Mouse (Mus musculus): ENCODE measurements around the gene Hapln3. TPM values are rescaled to one million over a fixed set of nuclear protein-coding genes. Genes with fewer than 3 reads are reported as not detected.
A peak's percentile ranks its signal among the peaks of the same experiment; 100 is the strongest.

Hapln3 gene
- 0.84 and 1.7 TPM in 2 replicates for polyA plus RNA-seq (2015; fragmentation: Nextera tagmentation; extraction: Ambion mirVana)

DNA sequence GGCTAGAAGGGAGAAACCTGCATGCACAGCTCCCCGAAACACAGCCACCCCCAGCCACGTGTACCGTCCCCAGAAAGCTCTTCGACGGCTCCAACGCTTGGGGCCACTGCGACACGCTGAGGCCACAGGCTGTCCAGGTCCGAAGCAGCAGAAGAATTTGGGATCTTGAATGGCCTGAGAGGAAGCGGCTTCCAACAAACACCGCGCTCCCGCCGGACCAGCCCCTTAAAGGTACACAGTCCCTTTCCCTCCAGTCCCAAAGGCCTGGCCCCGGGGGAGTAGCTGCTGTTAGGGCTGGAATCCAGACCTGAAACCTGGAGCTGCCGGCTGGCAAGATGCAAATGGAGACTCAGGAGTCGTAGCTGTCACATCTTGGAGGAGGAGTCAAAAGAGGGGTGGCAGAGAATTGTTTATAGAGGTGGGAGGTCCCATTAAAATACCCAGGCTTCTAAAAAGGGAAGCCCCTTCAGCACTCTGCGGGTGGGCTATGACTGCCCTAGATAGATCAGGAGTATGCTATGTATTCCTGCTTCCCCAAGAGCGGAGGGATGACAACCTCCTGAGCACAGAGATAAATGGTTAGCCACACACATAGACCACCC, at the start of gene Hapln3:
Gene Hapln3, minus strand, starts transcription at position 176 of the 602 bp plus-strand sequence.
- H3K36me3 ChIP-seq, result 0 out of 2 replicates have a peak, but pooled peaks cover 5% of the 10 kb centered on the region
- H3K9me3 ChIP-seq, result no peaks in the 10 kb centered on the region
- H3K27me3 ChIP-seq, result peaks cover 21% of the 10 kb centered on the region
- H3K4me1 ChIP-seq (replicated peaks), result peaks cover 16% of the 10 kb centered on the region
- H3K9ac ChIP-seq (replicated peaks), result 0 out of 2 replicates have a peak within 1 kb of the TSS, but pooled peaks have one; percentile 0
- no peak within 1 kb of the TSS for H3K27ac ChIP-seq
- peak within 1 kb of the TSS; percentile 12 for H3K4me3 ChIP-seq (replicated peaks)
- peak within 1 kb of the TSS; percentile 48 for H3K4me2 ChIP-seq (replicated peaks)
- peak; percentile 59 for ATAC-seq
- 5% methylated on average over 19 of the region's 19 CpGs for WGBS

DNA sequence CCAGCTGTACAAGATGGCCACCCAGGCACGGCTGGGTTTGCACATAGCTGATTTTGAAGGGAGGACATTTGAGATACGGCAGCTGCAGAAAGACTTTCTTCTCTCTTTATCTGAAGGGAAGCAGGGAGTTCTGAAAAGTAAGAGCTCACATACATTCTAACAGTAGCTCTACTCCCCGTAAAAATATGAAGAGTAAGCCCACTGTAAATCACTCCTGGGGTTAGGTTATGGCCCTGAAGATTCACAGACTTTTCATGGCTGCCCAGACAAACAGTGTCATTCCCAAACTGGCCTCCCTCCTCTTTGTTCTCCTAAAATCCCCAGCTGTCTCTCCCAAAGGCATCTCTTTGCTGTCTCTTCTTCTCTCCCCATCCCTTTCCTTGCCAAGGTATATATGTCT, 43.0 kb upstream of the Hapln3 start:
- WGBS, result 89% methylated on average over 3 of the region's 3 CpGs
- H3K4me3 ChIP-seq (replicated peaks), result no peak overlapping the region
- H3K9ac ChIP-seq (replicated peaks), result no peak overlapping the region
- no peak overlapping the region for H3K27ac ChIP-seq
- no peaks in the 10 kb centered on the region for H3K4me1 ChIP-seq (replicated peaks)
- no peak for ATAC-seq
- no peaks in the 10 kb centered on the region for H3K9me3 ChIP-seq
- H3K27me3 ChIP-seq, result no peaks in the 10 kb centered on the region
- no peaks in the 10 kb centered on the region for H3K36me3 ChIP-seq
- H3K4me2 ChIP-seq (replicated peaks), result no peak overlapping the region

DNA sequence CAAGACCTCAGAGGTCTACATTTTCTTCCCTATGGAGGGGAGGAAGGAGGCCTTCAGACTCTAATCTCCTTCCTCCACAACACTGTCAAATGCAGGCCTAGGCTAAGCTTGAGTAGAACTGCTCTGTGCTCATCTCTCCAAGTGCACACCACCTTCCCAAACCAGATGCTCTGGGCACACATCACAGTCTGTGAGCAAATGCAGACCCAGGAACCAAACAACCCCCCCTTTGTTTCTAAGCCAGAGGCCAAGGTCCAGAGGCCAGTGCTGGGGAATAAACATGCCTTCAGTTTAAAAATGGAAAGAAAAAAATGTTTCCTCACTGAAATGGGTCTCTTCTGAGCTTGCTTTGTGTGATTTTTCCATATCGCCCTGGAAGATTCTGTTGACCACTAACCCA, 41.0 kb upstream of the Hapln3 start:
- H3K27ac ChIP-seq, result no peak overlapping the region
- H3K9ac ChIP-seq (replicated peaks), result no peak overlapping the region
- 83% methylated on average over 1 of the region's 1 CpGs for WGBS
- H3K9me3 ChIP-seq, result no peaks in the 10 kb centered on the region
- no peaks in the 10 kb centered on the region for H3K36me3 ChIP-seq
- H3K4me1 ChIP-seq (replicated peaks), result no peaks in the 10 kb centered on the region
- no peak overlapping the region for H3K4me3 ChIP-seq (replicated peaks)
- ATAC-seq, result no peak
- H3K27me3 ChIP-seq, result no peaks in the 10 kb centered on the region
- H3K4me2 ChIP-seq (replicated peaks), result no peak overlapping the region

DNA sequence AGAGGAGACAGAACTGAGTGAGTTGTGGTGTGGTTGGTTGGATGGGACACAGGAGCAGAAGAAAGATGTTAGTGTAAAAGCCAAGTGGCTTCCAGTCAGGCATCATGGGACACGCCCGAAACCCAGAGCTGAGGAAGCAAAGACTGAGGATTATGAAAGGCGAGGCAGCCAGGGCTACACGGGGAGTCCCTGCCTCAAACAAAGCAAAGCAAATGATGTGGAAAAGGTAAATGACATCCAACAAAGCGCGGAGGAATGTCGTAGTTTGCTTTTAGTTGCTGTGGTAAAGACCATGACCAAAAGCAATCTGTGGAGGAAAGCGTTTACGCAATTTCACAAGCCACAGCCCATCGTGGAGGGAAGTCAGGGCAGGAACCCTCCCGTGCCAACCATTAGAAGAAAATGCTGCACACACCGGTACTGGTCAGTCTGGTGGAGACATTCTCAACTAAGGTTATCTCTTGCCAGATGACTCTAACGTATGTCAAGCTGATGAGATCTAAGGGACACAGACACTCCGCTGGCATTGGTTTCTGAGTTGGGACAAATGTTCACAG, 36.3 kb upstream of the Hapln3 start:
- ATAC-seq, result no peak
- Histone ChIP-seq H3K36me3 (no peaks in the 10 kb centered on the region), H3K27ac (no peak overlapping the region), H3K4me1 (replicated peaks) (no peaks in the 10 kb centered on the region), H3K4me3 (replicated peaks) (no peak overlapping the region), H3K27me3 (no peaks in the 10 kb centered on the region), H3K9ac (replicated peaks) (no peak overlapping the region), H3K9me3 (no peaks in the 10 kb centered on the region), H3K4me2 (replicated peaks) (no peak overlapping the region)
- 57% methylated on average over 14 of the region's 14 CpGs for WGBS

DNA sequence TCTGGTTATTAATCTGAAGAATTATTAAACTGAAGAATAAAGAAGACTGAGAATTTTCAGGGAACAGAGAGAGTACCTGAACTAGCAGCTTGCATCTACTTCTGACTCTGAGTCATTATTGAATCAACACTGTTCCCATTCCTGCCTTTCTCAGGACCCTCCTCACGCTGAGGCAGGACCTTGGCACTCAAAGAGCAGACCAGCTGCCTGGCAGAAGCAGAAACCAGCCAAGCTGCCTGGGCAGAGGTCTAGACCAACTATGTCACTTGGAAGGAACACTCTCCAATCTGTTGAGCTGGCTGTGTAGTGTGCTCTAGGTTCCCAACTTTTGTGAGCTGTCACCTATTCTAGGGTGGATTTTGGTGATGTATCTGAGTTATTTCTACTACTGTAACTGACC, 28.6 kb upstream of the Hapln3 start:
- no peak overlapping the region for H3K4me2 ChIP-seq (replicated peaks)
- H3K27ac ChIP-seq, result no peak overlapping the region
- no peak overlapping the region for H3K4me3 ChIP-seq (replicated peaks)
- 81% methylated on average over 1 of the region's 1 CpGs for WGBS
- H3K9ac ChIP-seq (replicated peaks), result no peak overlapping the region
- no peak for ATAC-seq
- no peaks in the 10 kb centered on the region for H3K27me3 ChIP-seq
- H3K9me3 ChIP-seq, result no peaks in the 10 kb centered on the region
- H3K4me1 ChIP-seq (replicated peaks), result no peaks in the 10 kb centered on the region
- H3K36me3 ChIP-seq, result no peaks in the 10 kb centered on the region

DNA sequence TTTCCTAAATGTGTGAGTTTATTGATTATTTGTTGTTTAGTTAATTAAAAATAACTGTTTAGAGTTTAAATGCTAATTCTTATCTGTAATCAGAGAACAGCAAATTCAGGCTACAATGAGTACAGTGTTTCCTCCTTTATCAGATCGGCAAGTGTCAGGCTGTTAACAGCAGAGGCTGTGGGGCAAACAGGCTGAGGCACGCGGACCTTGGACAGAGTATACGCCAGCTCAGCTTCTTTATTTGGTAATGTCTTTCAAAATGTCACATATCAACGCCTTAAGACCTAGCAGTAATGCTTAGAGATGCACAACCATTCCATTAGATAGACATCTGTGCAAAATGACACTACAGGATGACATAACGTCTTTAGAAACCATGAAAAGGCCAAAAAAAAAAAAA, 18.7 kb upstream of the Hapln3 start:
- H3K4me3 ChIP-seq (replicated peaks), result no peak overlapping the region
- no peaks in the 10 kb centered on the region for H3K9me3 ChIP-seq
- no peak overlapping the region; the same call in 1 of the 2 replicates for H3K4me2 ChIP-seq (replicated peaks)
- H3K9ac ChIP-seq (replicated peaks), result no peak overlapping the region
- H3K36me3 ChIP-seq, result no peaks in the 10 kb centered on the region
- H3K4me1 ChIP-seq (replicated peaks), result peaks cover 25% of the 10 kb centered on the region
- no peak for ATAC-seq
- 76% methylated on average over 6 of the region's 6 CpGs for WGBS
- H3K27ac ChIP-seq, result no peak overlapping the region
- H3K27me3 ChIP-seq, result 0 out of 2 replicates have a peak, but pooled peaks cover 3% of the 10 kb centered on the region

DNA sequence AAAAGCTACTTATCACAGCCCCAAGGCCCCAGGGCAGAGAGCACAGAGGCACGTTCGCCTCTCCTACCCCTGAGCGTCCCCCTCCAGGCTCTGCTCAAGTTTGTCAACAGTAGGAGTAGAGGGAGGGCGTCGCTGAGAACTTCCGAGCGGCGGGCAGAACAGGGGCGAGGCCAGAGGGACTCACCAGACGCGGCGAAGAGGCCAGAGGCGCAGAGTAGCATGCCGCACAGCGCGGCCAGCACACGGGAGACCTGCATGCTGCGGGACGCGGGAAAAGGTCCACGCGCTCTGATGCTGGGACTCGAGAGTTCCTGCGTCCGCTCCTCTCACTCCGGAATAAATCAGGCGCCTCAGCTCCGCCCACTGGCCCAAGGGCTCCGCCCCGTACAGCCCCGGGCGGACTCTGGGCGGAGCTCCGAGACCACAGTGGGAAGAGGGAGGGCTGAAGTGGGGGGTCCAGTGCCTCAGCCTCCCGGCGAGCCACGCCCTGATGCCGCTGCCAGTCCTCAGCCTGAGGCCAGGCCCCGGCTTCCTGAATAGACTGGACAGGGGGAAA, 18.0 kb upstream of the Hapln3 start, which contains the start of gene Mfge8:
Gene Mfge8, minus strand, starts transcription at position 350 of the 556 bp plus-strand sequence.
- Histone ChIP-seq H3K4me2 (replicated peaks) (peak within 1 kb of the TSS; percentile 77), H3K27ac (no peak within 1 kb of the TSS), H3K4me3 (replicated peaks) (peak within 1 kb of the TSS; percentile 49), H3K4me1 (replicated peaks) (peaks cover 25% of the 10 kb centered on the region), H3K9me3 (no peaks in the 10 kb centered on the region), H3K9ac (replicated peaks) (peak within 1 kb of the TSS; percentile 63), H3K36me3 (no peaks in the 10 kb centered on the region), H3K27me3 (0 out of 2 replicates have a peak, but pooled peaks cover 3% of the 10 kb centered on the region)
- WGBS, result 0% methylated on average over 39 of the region's 39 CpGs
- peak; percentile 88 for ATAC-seq

DNA sequence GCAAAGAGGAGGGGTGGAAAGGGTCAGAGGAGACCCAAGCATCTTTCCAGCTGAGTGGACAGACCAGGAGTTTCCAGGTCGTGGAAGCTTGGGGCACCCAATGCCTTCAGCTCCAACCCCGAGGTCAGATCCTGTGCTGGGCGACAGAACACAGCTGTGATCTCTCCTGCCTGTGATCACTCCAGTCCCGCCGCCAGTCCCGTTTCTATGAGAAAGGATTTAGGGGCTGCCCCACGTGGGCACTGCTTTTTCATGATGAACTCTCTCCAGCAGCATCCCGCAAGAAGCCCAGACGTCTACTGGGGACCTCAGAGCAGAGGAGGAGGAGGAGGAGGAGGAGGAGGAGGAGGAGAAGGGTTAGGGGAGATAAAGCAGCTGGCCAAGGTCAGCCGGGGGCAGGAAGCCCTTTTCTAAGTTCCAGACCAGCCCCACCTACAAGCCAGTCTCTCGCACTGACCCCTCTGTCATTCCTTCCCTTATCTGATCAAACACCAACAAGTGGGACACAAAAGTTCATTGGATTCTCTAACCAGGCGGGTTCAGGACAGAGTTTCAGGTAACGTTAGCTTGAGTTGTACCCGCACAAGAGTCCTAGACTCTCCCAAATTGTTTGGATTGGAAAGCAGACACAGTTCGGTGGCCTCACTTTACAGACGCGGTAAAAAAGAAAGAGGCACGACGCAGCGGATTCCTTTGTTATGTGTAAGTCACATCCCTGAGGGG, 17.3 kb upstream of the Hapln3 start:
- Histone ChIP-seq H3K4me1 (replicated peaks) (peaks cover 25% of the 10 kb centered on the region), H3K36me3 (no peaks in the 10 kb centered on the region), H3K9ac (replicated peaks) (peak overlapping the region; percentile 63), H3K27me3 (0 out of 2 replicates have a peak, but pooled peaks cover 3% of the 10 kb centered on the region), H3K9me3 (no peaks in the 10 kb centered on the region), H3K4me2 (replicated peaks) (peak overlapping the region; percentile 77), H3K27ac (no peak overlapping the region), H3K4me3 (replicated peaks) (peak overlapping the region; percentile 49)
- WGBS, result under 1% methylated on average over 20 of the region's 20 CpGs
- ATAC-seq, result no peak

DNA sequence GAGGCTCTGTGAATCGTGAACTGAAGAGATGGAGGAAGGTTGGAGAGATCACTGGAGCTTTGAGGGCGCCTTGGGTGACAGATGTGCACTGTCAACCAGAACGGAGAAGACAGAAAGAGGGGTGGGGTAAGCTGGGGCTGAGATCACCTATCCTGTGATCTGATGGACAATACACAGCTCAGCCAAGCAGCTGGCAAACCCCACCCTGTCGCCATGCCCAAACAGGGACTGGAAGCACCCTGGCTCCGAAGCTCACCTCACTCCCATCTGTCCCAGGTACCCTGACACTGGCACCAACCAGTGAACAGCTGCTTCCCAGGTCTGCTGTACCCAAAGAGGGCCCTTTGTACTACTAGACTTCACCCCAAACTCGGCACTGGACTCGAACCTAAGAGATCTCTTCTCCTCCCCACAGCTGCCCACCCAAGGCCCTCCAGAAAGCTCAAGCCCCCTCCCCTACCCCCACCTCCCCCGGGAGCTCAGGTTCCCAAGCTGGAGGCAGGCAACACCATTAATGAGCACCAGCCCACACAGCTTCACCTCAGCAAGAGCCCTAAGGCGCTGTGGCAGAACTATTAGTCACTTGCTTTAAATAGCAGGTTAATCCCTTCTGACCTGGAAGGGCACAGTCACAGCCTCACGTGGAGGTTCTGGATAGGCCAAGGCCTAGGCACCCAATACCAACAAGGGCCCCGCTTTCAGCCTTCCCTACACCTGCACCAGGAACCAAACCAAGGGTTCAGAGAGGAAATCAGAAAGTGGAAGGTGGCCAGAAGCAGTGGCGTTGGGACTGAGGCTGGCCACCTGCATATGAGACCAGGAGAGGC, 16.4 kb upstream of the Hapln3 start:
- Histone ChIP-seq H3K4me1 (replicated peaks) (peaks cover 25% of the 10 kb centered on the region), H3K27ac (no peak overlapping the region), H3K9ac (replicated peaks) (no peak overlapping the region), H3K9me3 (no peaks in the 10 kb centered on the region), H3K4me3 (replicated peaks) (peak overlapping the region; percentile 49; the same call in 1 of the 2 replicates), H3K36me3 (no peaks in the 10 kb centered on the region), H3K27me3 (0 out of 2 replicates have a peak, but pooled peaks cover 3% of the 10 kb centered on the region), H3K4me2 (replicated peaks) (peak overlapping the region; percentile 77)
- no peak for ATAC-seq
- 59% methylated on average over 12 of the region's 12 CpGs for WGBS

DNA sequence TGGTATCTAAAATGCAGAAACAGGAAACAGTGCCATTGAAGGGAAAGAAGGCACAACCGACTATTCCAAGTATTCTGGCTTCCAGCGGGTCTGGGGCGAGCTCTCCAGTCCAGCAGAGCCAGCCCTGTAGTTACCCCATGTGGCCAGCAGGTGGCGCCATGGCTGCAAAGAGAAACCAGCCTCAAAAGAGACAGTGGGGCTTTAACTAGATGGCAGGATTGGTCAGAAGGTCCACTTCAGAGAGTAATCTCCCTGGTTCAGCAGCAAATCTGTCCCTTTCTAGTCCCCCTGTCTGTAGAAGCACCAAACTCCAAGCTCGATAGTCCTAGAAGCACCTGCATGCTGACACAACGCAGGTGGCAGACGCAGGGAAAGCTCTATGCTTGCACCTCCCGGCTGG, 10.1 kb upstream of the Hapln3 start:
- Histone ChIP-seq H3K9ac (replicated peaks) (no peak overlapping the region), H3K9me3 (no peaks in the 10 kb centered on the region), H3K4me2 (replicated peaks) (no peak overlapping the region), H3K4me1 (replicated peaks) (no peaks in the 10 kb centered on the region), H3K27ac (no peak overlapping the region), H3K27me3 (no peaks in the 10 kb centered on the region), H3K4me3 (replicated peaks) (no peak overlapping the region), H3K36me3 (no peaks in the 10 kb centered on the region)
- peak; percentile 51 for ATAC-seq
- 32% methylated on average over 8 of the region's 8 CpGs for WGBS

DNA sequence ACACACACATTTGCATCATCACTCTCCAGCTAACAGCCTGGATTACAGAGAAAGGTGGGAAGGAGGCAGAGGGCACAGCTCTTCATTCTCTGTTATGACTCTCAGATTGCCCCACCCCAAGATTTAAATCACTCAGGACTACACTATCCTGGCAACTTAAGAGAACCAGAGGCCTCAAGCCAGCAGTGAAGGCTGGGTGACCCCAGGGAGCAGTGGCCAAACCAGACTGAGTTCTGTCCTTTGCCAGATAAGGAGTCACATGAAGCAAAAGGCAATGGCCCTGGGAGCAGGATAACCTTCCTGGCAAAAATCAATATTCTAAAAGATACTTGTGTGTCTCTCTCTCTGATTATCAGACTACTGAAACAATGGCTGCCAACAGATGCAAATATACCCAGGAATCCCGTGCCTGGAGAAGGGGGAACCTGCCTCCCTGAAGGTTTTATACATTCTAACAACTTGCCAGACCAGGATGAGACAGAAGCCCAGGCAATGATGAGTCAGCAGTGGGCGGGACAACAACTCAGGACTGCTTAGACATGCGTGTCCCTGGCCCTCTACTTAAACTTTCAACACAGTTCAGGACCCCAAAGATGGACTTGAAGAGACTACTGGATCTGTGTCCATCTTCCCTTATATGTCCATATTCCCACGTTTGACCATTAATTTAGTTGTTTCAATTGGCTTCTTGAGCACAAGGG, 9.2 kb upstream of the Hapln3 start:
- no peak for ATAC-seq
- no peaks in the 10 kb centered on the region for H3K36me3 ChIP-seq
- H3K4me3 ChIP-seq (replicated peaks), result no peak overlapping the region
- H3K4me2 ChIP-seq (replicated peaks), result no peak overlapping the region
- H3K27me3 ChIP-seq, result no peaks in the 10 kb centered on the region
- 59% methylated on average over 4 of the region's 4 CpGs for WGBS
- no peak overlapping the region for H3K27ac ChIP-seq
- H3K9me3 ChIP-seq, result no peaks in the 10 kb centered on the region
- H3K4me1 ChIP-seq (replicated peaks), result no peaks in the 10 kb centered on the region
- H3K9ac ChIP-seq (replicated peaks), result no peak overlapping the region

Data from midbrain, embryonic 13.5 days (tissue).